Mouse (Mus musculus) heart, embryonic 14.5 days (tissue): Measurements from ENCODE around the gene Sulf2. TPM values are rescaled to one million over a fixed set of nuclear protein-coding genes. Genes with fewer than 3 reads are reported as not detected.

Source experiments
- ATAC-seq: fragments of 200-750 bp; cut with Nextera tagmentation; 2 replicates; pipeline ENCODE4 v1.8.0; 2017; ENCODE audit warnings: low read depth, moderate TSS enrichment; ENCODE audit not compliant: insufficient number of reproducible peaks, insufficient read depth, low FRiP score
- H3K27ac ChIP-seq, 2 experiments: fragments of 200-500 bp in 1 of 2; fragments of 300-500 bp in 1 of 2; sonication (generic) in 1 of 2; replicated peaks in 1 of 2; 2 replicates each; pipeline ENCODE4 v1.5.1; 2012 to 2014; ENCODE audit warnings: low read depth in 2 of 2, low read length in 2 of 2, control low read depth in 1 of 2, mild to moderate bottlenecking in 1 of 2, mixed read lengths in 1 of 2; ENCODE audit not compliant: control insufficient read depth in 1 of 2, insufficient read depth in 1 of 2
- H3K27me3 ChIP-seq: fragments of 300-500 bp; sonication (generic); 2 replicates; pipeline ENCODE4 v1.6.1; 2014; ENCODE audit warnings: mild to moderate bottlenecking, low read length, control low read depth; ENCODE audit not compliant: control insufficient read depth, insufficient read depth
- H3K36me3 ChIP-seq: fragments of 300-500 bp; sonication (generic); 2 replicates; pipeline ENCODE4 v1.6.1; 2014; ENCODE audit warnings: mild to moderate bottlenecking, control low read depth, low read length, mixed read lengths; ENCODE audit not compliant: control insufficient read depth, insufficient read depth
- H3K4me1 ChIP-seq, 2 experiments: fragments of 200-500 bp in 1 of 2; fragments of 300-500 bp in 1 of 2; sonication (generic) in 1 of 2; 2 replicates each; pipeline ENCODE4 v1.6.1; 2012 to 2014; ENCODE audit warnings: low read length in 2 of 2, control low read depth in 1 of 2, mixed read lengths in 1 of 2; ENCODE audit not compliant: control insufficient read depth in 2 of 2, insufficient read depth in 2 of 2
- H3K4me2 ChIP-seq: fragments of 300-500 bp; sonication (generic); 2 replicates; pipeline ENCODE4 v1.6.1; 2014; ENCODE audit warnings: mild to moderate bottlenecking, low read length
- H3K4me3 ChIP-seq, 2 experiments: fragments of 200-500 bp in 1 of 2; fragments of 300-500 bp in 1 of 2; sonication (generic) in 1 of 2; 2 replicates each; pipeline ENCODE4 v1.5.1; 2012 to 2014; ENCODE audit warnings: low read length in 2 of 2, mild to moderate bottlenecking in 2 of 2, control low read depth in 1 of 2, low read depth in 1 of 2, moderate library complexity in 1 of 2; ENCODE audit not compliant: control insufficient read depth in 1 of 2, insufficient read depth in 1 of 2
- H3K9ac ChIP-seq: fragments of 300-500 bp; sonication (generic); 2 replicates; pipeline ENCODE4 v1.6.1; 2014; ENCODE audit warnings: mild to moderate bottlenecking, low read length
- H3K9me3 ChIP-seq: fragments of 300-500 bp; sonication (generic); 2 replicates; pipeline ENCODE4 v1.6.1; 2016; ENCODE audit warnings: low read length, control low read depth; ENCODE audit not compliant: control insufficient read depth
- WGBS: fragments of 180-500 bp; shearing (Covaris S2); extraction: QIAGEN DNeasy Blood & Tissue Kit; methylation state at CpG from one replicate; pipeline ENCODE4 v1.1.7; 2014; 5-methylcytosine and 5-hydroxymethylcytosine counted together
- polyA plus RNA-seq: library from polyadenylated mRNA; unstranded; fragments of >200 nt; fragmentation: Nextera tagmentation; extraction: Ambion mirVana; gene quantifications from 2 replicates; pipeline ENCODE4 v1.2.1, GENCODE M21; 2014

Gene Sulf2
- polyA plus RNA-seq, 1 experiment from 2014 or later = 115 TPM

DNA sequence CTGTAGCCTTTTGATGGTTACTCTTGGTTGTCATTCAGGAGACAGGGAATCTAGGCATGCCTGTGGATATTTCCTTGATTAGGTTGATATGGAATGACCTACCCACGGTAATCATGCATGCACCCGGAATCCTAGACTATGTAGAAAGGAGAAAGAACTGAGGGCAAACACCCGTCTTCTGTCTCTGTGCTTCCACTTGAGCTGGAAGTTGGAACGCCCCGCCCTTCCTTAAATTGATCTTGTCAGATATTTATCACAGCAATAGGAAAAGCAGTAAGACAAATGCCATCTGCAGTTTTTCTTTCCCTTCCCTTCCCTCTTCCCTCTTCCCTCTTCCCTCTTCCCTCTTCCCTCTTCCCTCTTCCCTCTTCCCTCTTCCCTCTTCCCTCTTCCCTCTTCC lies 129.5 kb downstream of the Sulf2 start:
- peaks cover 11 to 37% of the 10 kb centered on the region in 2 experiments for H3K4me1 ChIP-seq
- no peaks in the 10 kb centered on the region for H3K27me3 ChIP-seq
- H3K36me3 ChIP-seq = no peaks in the 10 kb centered on the region
- H3K9me3 ChIP-seq = no peaks in the 10 kb centered on the region
- 77% methylated on average over 5 of the region's 5 CpGs for WGBS
- H3K9ac ChIP-seq = no peak overlapping the region
- H3K4me2 ChIP-seq = no peak overlapping the region
- ATAC-seq = no peak
- H3K27ac ChIP-seq = no peak overlapping the region
- no peak overlapping the region for H3K4me3 ChIP-seq

GRCm38 (mm10) chr2:166024621-166025020 lies 130.8 kb downstream of the Sulf2 start:
- H3K9ac ChIP-seq = no peak overlapping the region
- no peak overlapping the region for H3K4me3 ChIP-seq
- H3K27me3 ChIP-seq = no peaks in the 10 kb centered on the region
- 87% methylated on average over 4 of the region's 4 CpGs for WGBS
- no peaks in the 10 kb centered on the region for H3K36me3 ChIP-seq
- no peak for ATAC-seq
- H3K4me2 ChIP-seq = no peak overlapping the region
- peaks cover 9 to 30% of the 10 kb centered on the region in 2 experiments for H3K4me1 ChIP-seq
- H3K27ac ChIP-seq = no peak overlapping the region
- H3K9me3 ChIP-seq = no peaks in the 10 kb centered on the region

- peaks cover 9 to 26% of the 10 kb centered on the region in 2 experiments for H3K4me1 ChIP-seq
- WGBS = 77% methylated on average over 3 of the region's 3 CpGs
- ATAC-seq = no peak
- no peak overlapping the region for H3K4me2 ChIP-seq
- no peaks in the 10 kb centered on the region for H3K9me3 ChIP-seq
- no peak overlapping the region for H3K9ac ChIP-seq
- H3K27ac ChIP-seq = 0 out of 4 replicates have a peak overlapping the region, but pooled peaks of 1 of the 2 experiments have one; percentile 19
- H3K36me3 ChIP-seq = no peaks in the 10 kb centered on the region
- H3K4me3 ChIP-seq = no peak overlapping the region
- H3K27me3 ChIP-seq = no peaks in the 10 kb centered on the region
Observed at GRCm38 (mm10) chr2:166024079-166024478, 131.4 kb downstream of the Sulf2 start.

Other genes starting within 250 kb of the Sulf2 start
- gene Ncoa3, start 163.0 kb downstream of the Sulf2 start, polyA plus RNA-seq = 12.5 and 13.1 TPM in 2 replicates